Mouse (Mus musculus) MEL-GATA-1-ER (cell line): ENCODE measurements around the gene Gmds.

Experiments used
- DNase-seq: peaks from one replicate; pipeline ENCODE4 v3.0.0-alpha.2; 2012; ENCODE audit warnings: low read depth; ENCODE audit errors: extremely low read depth

Gene Gmds

DNA sequence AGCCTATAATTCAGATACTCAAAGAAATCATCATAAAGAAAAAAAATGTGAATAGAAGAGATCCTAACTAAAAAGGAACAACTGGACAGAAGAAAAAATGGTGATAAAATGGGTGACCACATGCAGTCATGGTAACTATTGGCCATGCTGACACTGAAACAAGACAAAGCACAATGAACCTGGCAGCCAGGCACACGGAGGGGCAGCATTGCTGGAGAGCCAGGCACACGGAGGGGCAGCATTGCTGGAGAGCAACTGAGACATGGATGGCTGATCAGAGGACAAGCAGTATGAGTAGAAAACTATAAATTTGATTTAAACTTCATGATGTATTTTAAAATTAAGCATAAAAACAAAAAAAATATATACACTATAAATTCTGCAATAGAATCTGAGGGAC lies 173.0 kb downstream of the Gmds start:
- no peak for DNase-seq

GRCm38 (mm10) chr13:32161567-32161966 lies 177.0 kb downstream of the Gmds start:
- DNase-seq, result peak; percentile 19

DNA sequence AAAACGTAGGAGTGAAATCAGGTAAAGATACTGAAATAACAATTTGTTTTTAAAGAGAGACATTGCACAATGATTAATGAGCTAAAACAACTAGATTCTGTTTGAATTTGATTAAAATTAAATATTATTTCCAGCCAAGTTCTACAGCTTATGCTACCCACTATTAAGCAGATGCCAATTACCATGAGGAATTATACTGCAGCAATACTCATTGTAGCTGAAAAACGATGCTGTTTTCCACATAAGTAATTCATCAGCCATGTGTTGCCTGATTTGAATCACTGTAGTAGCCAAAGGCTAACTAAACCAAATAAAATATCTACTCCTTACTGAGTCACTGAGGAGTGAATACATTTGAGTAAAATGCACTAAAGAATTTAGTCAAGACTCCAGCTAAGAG lies 180.3 kb downstream of the Gmds start:
- no peak for DNase-seq

GRCm38 (mm10) chr13:32145916-32146315 lies 192.6 kb downstream of the Gmds start:
- peak; percentile 76 for DNase-seq

DNA sequence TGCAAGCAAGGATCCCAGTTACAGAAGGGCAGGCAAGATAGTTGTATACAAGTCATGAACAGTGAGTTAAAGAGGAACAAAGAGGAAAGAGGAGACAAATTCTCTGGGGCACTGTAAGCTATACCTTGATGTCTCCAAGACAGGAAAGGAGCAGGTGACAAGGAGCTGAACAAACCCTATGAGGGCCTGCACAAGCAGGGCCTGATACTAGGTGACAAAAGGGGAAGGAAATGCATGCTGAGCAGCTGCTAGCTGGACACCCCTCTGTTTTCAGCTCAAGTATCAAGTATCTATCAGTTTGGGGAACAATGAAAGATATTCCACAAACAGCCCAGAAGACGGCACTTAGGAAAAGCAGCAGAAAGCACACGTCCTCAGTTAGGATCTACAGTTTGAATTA lies 193.4 kb downstream of the Gmds start:
- peak; percentile 69 for DNase-seq

- DNase-seq, result no peak
Observed at GRCm38 (mm10) chr13:32143651-32144050, 194.9 kb downstream of the Gmds start.

DNA sequence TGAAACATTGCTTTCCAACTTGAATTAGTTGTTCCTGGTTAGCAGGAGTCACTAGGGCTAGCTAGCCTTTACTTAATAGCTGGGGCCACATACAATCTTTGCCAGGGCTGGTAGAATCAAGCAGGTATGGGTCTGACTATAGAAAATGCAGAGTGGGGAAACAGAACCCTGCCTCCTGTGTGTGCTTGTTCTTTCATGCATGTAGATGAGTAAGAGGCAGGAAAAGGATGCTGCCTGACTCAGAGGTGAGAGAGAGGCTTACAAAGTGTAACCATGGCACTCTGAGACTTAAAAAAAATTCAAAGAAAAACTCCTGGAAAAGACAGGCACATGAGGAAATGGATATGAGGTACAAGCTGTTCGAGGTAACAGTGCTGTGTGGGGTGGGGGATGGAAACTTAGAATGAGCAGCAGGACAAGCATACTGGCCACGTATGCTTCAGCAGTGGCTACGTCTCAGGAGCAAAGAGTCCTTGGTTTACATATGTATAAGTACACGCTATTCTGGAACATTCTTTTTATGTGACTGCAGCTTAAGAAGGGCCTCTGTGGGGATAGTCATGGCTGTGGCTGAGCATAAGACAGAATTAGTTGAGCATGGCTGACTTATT lies 203.8 kb downstream of the Gmds start:
- no peak for DNase-seq

DNA sequence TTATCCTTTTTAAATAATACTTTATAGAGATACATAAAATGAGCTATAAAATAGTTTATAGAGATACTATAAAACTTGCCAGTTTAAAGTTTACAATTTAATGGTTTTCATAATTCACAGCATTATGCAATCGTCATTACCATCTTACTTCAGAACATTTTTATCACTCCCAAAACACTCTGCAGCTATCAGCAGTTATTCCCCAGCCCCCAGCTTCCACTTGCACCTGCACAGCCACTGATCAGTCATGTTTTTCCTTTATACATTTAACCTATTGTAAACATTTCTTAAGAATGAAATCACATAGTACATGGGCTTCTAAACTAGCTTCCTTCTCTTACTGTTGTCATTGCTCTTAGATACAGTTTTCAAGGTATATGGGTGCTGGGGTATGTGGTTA lies 208.6 kb downstream of the Gmds start:
- no peak for DNase-seq

DNA sequence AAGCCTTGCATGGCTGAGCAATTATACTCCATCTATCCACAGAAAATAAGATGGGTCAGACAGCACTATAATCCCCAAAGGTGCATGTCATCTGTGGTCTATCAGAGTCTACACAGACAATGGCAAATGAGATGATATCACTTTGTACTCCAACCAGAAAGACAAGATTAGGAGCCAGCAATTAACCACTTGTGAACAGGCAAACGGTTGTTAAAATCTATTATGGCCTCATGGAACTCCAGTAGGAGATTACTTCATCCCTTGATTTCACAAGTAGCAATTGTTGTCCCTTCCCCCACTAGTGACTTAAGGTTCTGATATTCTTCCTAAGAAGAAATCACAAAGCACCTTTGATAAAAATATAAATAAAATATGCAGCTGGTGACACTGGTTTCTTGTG lies 220.2 kb downstream of the Gmds start:
- DNase-seq, result no peak

DNA sequence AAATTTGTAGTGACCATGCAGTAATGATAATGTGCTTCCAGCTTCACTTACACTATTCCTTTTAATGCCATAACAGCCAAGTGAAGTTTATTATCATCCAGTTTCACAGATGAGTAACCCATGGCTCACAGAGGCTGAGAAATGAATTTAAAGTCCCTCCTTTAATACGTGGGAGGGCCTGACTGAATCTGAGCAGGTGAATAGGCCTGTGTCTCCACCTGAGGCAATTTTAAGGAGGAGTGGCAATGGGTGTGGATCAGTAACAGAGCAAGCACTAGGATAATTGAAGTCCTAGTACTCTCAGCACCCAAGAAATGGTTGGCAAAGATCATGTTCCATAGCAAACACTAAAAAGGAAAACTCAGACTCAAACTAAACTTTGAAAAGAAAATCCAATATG lies 223.1 kb downstream of the Gmds start:
- DNase-seq, result no peak

- peak; percentile 11 for DNase-seq
Observed at GRCm38 (mm10) chr13:32113875-32114274, 224.7 kb downstream of the Gmds start.

GRCm38 (mm10) chr13:32088303-32088977 lies 250.1 kb downstream of the Gmds start:
- DNase-seq, result no peak

- no peak for DNase-seq
Observed at GRCm38 (mm10) chr13:32080520-32081249, 257.9 kb downstream of the Gmds start.

GRCm38 (mm10) chr13:32073630-32074029 lies 264.9 kb downstream of the Gmds start:
- no peak for DNase-seq

DNA sequence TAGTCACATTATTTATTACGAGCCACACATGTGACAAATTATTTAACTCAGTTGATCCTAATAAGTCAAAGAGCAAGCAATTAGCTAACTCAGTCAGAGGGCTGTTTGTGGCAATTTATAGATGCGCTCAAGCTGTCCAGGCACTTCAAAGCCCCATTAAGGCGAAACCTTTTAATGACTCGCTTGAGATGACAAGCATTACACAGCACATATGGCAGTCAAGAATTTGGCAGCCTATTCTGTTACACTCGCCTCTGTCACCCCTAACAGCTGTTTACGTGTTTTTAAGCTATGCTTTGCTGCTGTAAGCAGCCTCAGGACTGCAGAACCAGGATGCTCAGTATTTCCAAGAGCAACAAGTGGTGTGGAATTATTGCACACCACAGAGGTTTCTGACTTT lies 283.2 kb downstream of the Gmds start:
- no peak for DNase-seq

DNA sequence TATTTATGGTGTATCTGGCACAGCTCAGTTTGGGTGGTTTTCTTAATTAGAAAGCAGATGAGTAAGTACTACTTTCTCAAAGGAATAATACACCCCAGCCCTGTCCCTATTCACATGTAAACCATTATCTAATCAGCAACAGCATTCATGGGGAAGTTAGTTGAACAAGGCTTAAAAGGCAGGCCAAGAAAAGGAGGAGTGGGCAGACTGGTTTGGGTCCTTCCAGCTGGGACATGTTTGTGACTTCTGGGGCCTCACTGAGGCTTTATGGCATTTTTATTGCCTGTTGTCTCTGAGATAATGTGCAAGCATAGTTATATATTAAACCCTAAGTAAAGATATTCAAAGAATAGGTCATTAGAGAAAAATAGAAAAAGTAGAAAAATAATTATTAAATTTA lies 285.0 kb downstream of the Gmds start:
- peak; percentile 6 for DNase-seq

DNA sequence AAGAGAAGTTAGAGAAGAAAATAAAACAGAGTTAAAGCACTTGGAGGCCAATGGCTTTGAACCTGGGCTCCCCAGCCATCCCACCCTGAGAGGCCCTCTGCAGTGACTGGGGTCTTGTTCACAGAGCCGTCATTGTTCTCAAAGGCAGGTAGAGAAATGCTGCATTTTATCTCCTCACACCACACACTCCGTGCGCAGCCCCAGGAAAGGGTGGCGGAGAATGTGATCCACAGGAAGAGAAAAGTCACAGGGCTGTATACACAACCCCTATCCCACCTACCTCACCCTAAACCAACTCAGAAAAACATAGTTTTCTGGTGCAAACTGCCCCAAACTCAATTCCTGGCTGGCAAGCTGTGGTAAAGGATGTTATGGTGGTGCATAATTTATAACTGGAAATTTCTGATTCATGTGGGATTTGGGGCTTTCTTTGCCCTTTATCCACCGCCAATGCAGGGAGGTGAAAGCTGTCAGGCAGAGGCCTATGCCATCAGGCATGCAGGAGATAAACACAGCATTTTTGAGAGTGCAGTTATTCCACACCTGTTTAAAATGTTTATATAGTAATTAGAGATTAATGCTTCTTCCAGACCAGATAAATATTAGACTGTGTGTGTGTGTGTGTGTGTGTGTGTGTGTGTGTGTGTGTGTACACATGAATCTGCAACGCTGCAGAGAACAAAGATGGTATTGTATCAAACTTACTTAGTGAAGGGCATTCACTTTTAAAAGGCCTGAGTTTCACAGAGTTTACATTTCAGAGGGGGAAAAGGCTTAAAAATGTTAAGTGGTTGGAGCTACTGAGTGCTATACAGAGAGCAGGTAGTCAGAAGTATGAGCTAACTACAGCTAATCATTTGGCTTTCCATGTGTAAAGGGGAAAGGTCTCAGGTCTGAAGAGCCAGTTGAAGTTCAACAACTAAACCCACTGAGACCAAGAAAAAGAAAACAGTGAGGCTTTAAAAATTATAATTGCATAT lies 290.3 kb downstream of the Gmds start:
- no peak for DNase-seq

DNA sequence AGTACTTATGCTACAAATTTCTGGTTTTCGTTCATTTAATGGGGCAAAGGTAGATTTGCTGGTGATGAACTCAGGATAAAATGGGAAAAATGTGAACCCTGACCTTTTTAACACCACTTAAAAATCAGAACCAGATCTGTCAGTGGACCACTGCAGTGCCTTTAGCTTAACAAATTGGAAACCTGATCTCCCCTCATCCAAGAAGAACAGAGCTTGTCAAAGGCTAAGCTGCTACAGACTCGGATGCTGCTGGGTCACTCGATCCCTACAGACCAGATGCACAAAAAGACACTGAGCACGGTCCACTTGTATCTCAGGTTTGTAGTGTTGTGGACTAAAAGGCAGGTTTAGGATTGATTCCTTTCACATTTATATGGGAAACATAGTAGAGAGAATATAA lies 291.6 kb downstream of the Gmds start:
- DNase-seq, result no peak

GRCm38 (mm10) chr13:32042748-32043147 lies 295.8 kb downstream of the Gmds start:
- DNase-seq, result no peak

- peak; percentile 8 for DNase-seq
Observed at GRCm38 (mm10) chr13:32040822-32041221, 297.7 kb downstream of the Gmds start.

GRCm38 (mm10) chr13:32036902-32037301 lies 301.6 kb downstream of the Gmds start:
- DNase-seq, result no peak
